ENCODE assay signal across 10 mouse cellular contexts in genomic region chr15:91927492-91927891, GRCm38 (mm10).
DNase-seq lines count a peak whose midpoint lies in the region; ATAC-seq and TF ChIP-seq lines count a peak whose summit lies in the region.
"Had no signal": no experiment of that assay in that cellular context is flagged by ENCODE, and none has a peak within 500 bp of the region (broad histone marks: within the 10 kb centered on the region; RNA-seq: fewer than 3 reads in every experiment).

No protein-coding gene starts in this region.

- H3K36me3 ChIP-seq in kidney, postnatal 0 days (ENCODE audit: insufficient read depth, low read length), result no peaks in the 10 kb centered on the region
- H3K36me3 ChIP-seq in heart, embryonic 10.5 days, result no peaks in the 10 kb centered on the region
- H3K36me3 ChIP-seq: heart, embryonic 12.5 days; neural tube, embryonic 12.5 days had no signal

- no peaks in the 10 kb centered on the region for H3K9me3 ChIP-seq in kidney, postnatal 0 days (replicated peaks; ENCODE audit: low read length)
- H3K9me3 ChIP-seq in heart, embryonic 10.5 days, result no peaks in the 10 kb centered on the region
- H3K9me3 ChIP-seq: heart, embryonic 12.5 days; neural tube, embryonic 12.5 days had no signal

- H3K4me1 ChIP-seq in kidney, postnatal 0 days (replicated peaks; ENCODE audit: insufficient read depth, low read length), result no peaks in the 10 kb centered on the region
- H3K4me1 ChIP-seq in heart, embryonic 10.5 days, result no peaks in the 10 kb centered on the region
- H3K4me1 ChIP-seq: heart, embryonic 12.5 days; neural tube, embryonic 12.5 days had no signal

- H3K4me2 ChIP-seq in kidney, postnatal 0 days (ENCODE audit: low read length), result no peak overlapping the region
- H3K4me2 ChIP-seq: heart, embryonic 12.5 days; neural tube, embryonic 12.5 days had no signal

- 24% methylated on average over 3 of the region's 3 CpGs for WGBS in kidney, postnatal 0 days
- WGBS in heart, embryonic 10.5 days, result 21% methylated on average over 3 of the region's 3 CpGs

- peak; percentile 0 for DNase-seq in CD4-positive, CD25-positive, alpha-beta regulatory T cell, adult 2 months (ENCODE audit: low read depth, low spot score)
- peak; percentile 45 for DNase-seq in kidney, postnatal 0 days (ENCODE audit: low spot score)
- no peak for DNase-seq in kidney, adult 8-10 months
- DNase-seq in thymus, postnatal 0 days (ENCODE audit: low spot score), result peak; percentile 4
- DNase-seq in thymus, postnatal 14 days, result no peak
- no peak for DNase-seq in B cell, adult 2 months
- DNase-seq in heart, embryonic 10.5 days (ENCODE audit: low spot score), result no peak

- no peaks in the 10 kb centered on the region for H3K27me3 ChIP-seq in kidney, postnatal 0 days (ENCODE audit: insufficient read depth, low read length)
- no peaks in the 10 kb centered on the region for H3K27me3 ChIP-seq in heart, embryonic 10.5 days (ENCODE audit: insufficient read depth, poor library complexity, severe bottlenecking)
- H3K27me3 ChIP-seq: heart, embryonic 12.5 days; neural tube, embryonic 12.5 days had no signal

- H3K27ac ChIP-seq in kidney, postnatal 0 days, result no peak overlapping the region
- no peak overlapping the region for H3K27ac ChIP-seq in heart, embryonic 10.5 days
- H3K27ac ChIP-seq: neural tube, embryonic 12.5 days had no signal

- peak; percentile 62 for TF ChIP-seq CTCF in kidney, postnatal 0 days (IDR thresholded peaks at IDR 0.05; ENCODE audit: low read depth)

- no peak overlapping the region for H3K9ac ChIP-seq in kidney, postnatal 0 days (ENCODE audit: low read depth, low read length)
- H3K9ac ChIP-seq: heart, embryonic 12.5 days; neural tube, embryonic 12.5 days had no signal

- ATAC-seq in CD4-positive, CD25-positive, alpha-beta regulatory T cell, adult 4 months, result no peak
- ATAC-seq in kidney, postnatal 0 days (replicated peaks; ENCODE audit: low FRiP score, low read depth), result no peak

- H3K4me3 ChIP-seq in kidney, postnatal 0 days (replicated peaks; ENCODE audit: low read depth, low read length), result no peak overlapping the region
- no peak overlapping the region for H3K4me3 ChIP-seq in heart, embryonic 10.5 days
- H3K4me3 ChIP-seq: heart, embryonic 12.5 days; neural tube, embryonic 12.5 days had no signal

Comparison
In these comparisons a context has a peak if more than half of its experiments do, and no peak if none do; other contexts are left out.
1. DNase-seq: peak in CD4-positive, CD25-positive, alpha-beta regulatory T cell, adult 2 months (single experiment), kidney, postnatal 0 days (single experiment) and thymus, postnatal 0 days (single experiment); none in kidney, adult 8-10 months (0 of 2), thymus, postnatal 14 days (single experiment), B cell, adult 2 months (0 of 2) and heart, embryonic 10.5 days (single experiment).